Mouse (Mus musculus): Measurements from ENCODE around the gene Suco. TPM values are rescaled to one million over a fixed set of nuclear protein-coding genes. Genes with fewer than 3 reads are reported as not detected.

The Suco gene
- total RNA-seq (2021): 10 to 100 TPM; 15.8 to 18.7 TPM
- long read RNA-seq, experiment 1, full-length matches to known transcripts: 2 of 8 reads
- long read RNA-seq, experiment 1, partial matches to known transcripts: 1 of 8 reads
- long read RNA-seq, experiment 1, other reads (novel, unspliced or antisense): 5 of 8 reads
- long read RNA-seq, experiment 2, full-length matches to known transcripts: 2 of 8 reads
- long read RNA-seq, experiment 2, partial matches to known transcripts: 0 of 8 reads
- long read RNA-seq, experiment 2, other reads (novel, unspliced or antisense): 6 of 8 reads

GRCm38 (mm10) chr1:161876553-161877447 is at the start of gene Suco:
Gene Suco (minus strand): TSS chr1:161876682.
- intact Hi-C loops (cut with DNase I): loop anchor here (5.0 kb wide), 1 partner anchor 91 kb away; the partner anchor contains the start of gene Pigc
- peak; percentile 99 to 100 for DNase-seq

- peak in 1 of 2 experiments; percentile 24 for DNase-seq
- intact Hi-C loops (cut with DNase I): no loop called here
These were observed 48.9 kb upstream of the Suco start for GRCm38 (mm10) chr1:161925281-161925805.

GRCm38 (mm10) chr1:161924321-161924720 is 47.8 kb upstream of the Suco start:
- intact Hi-C loops (cut with DNase I): no loop called here
- DNase-seq: no peak

GRCm38 (mm10) chr1:161921928-161922327 is 45.4 kb upstream of the Suco start:
- intact Hi-C loops (cut with DNase I): no loop called here
- DNase-seq: no peak

GRCm38 (mm10) chr1:161920475-161921454 is 44.3 kb upstream of the Suco start:
- intact Hi-C loops (cut with DNase I): no loop called here
- DNase-seq: no peak

GRCm38 (mm10) chr1:161919594-161919993 is 43.1 kb upstream of the Suco start:
- intact Hi-C loops (cut with DNase I): no loop called here
- no peak for DNase-seq

GRCm38 (mm10) chr1:161918682-161919372 is 42.3 kb upstream of the Suco start:
- intact Hi-C loops (cut with DNase I): no loop called here
- no peak for DNase-seq

- DNase-seq: no peak
- intact Hi-C loops (cut with DNase I): no loop called here
These were observed 41.5 kb upstream of the Suco start for GRCm38 (mm10) chr1:161917940-161918484.

- intact Hi-C loops (cut with DNase I): no loop called here
- DNase-seq: no peak
These were observed 39.6 kb upstream of the Suco start for GRCm38 (mm10) chr1:161916036-161916435.

GRCm38 (mm10) chr1:161913648-161913984 is 37.1 kb upstream of the Suco start:
- DNase-seq: no peak
- intact Hi-C loops (cut with DNase I): no loop called here

- DNase-seq: no peak
- intact Hi-C loops (cut with DNase I): no loop called here
These were observed 36.6 kb upstream of the Suco start for GRCm38 (mm10) chr1:161912940-161913647.

GRCm38 (mm10) chr1:161909074-161909473 is 32.6 kb upstream of the Suco start:
- DNase-seq: no peak
- intact Hi-C loops (cut with DNase I): no loop called here

- intact Hi-C loops (cut with DNase I): no loop called here
These were observed 31.4 kb upstream of the Suco start for GRCm38 (mm10) chr1:161907795-161908457.

GRCm38 (mm10) chr1:161907111-161907510 is 30.6 kb upstream of the Suco start:
- DNase-seq: no peak
- intact Hi-C loops (cut with DNase I): no loop called here

More at GRCm38 (mm10) chr1:161907795-161908457, 31.4 kb upstream of the Suco start:
- no peak for DNase-seq

- intact Hi-C loops (cut with DNase I): no loop called here
- no peak for DNase-seq
These were observed 26.4 kb upstream of the Suco start for GRCm38 (mm10) chr1:161902692-161903452.

GRCm38 (mm10) chr1:161900129-161900528 is 23.6 kb upstream of the Suco start:
- DNase-seq: no peak
- intact Hi-C loops (cut with DNase I): no loop called here

- no peak for DNase-seq
- intact Hi-C loops (cut with DNase I): loop anchor here (5.0 kb wide), 1 partner anchor 70 kb away; the partner anchor contains the start of gene Pigc
These were observed 20.8 kb upstream of the Suco start for GRCm38 (mm10) chr1:161897235-161897634.

Measured in heart, postnatal 14 days (tissue).